Mouse (Mus musculus): ENCODE data around the gene Col4a2.

DNA sequence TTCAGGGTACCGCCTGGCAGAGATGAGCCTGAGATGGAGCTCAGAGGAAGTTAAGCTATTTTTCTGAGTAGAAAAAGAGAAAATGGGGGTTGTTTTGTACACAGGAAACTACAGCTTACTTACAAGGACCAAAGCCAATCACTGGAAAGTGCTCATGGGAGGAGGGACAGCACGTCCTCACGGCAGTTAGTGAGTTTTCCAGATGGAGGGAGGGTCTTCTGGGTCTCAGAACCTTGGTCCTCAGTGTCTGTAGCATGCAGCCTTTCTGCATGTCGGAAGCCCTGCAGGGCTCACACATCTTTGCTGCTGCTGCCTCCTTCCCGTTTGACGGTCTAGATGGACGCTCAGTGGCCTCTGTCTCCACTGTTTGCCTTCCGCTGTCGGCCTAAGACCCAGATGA is 25.9 kb downstream of the Col4a2 start:
- TF ChIP-seq CTCF (IDR thresholded peaks at IDR 0.05; ENCODE audit: extremely low read depth, insufficient read depth, low read length): no peak
- TF ChIP-seq POLR2A (IDR thresholded peaks at IDR 0.05; ENCODE audit: extremely low read depth, insufficient read depth, low read length): no peak
